Mouse (Mus musculus) spleen, adult 2 months (tissue): ENCODE results near the gene Prr36. TPM values are rescaled to one million over a fixed set of nuclear protein-coding genes. Genes with fewer than 3 reads are reported as not detected.

Experiments used
- DNase-seq, 2 experiments: peaks; one replicate each; pipeline versions ENCODE4 v3.0.0 to v3.0.0-alpha.2; 2012 to 2021; ENCODE audit warnings: low spot score in 2 of 2, low read depth in 1 of 2
- H3K27ac ChIP-seq: fragments of 200-500 bp; 2 replicates; pipeline ENCODE4 v1.5.1; 2012; ENCODE audit warnings: low read length, inconsistent platforms; ENCODE audit not compliant: insufficient read depth
- H3K27me3 ChIP-seq: fragments of 200-500 bp; 2 replicates; pipeline ENCODE4 v1.6.1; 2012; ENCODE audit warnings: mild to moderate bottlenecking, moderate library complexity, low read length, inconsistent platforms; ENCODE audit not compliant: control insufficient read depth, insufficient read depth
- H3K36me3 ChIP-seq: fragments of 200-500 bp; 2 replicates; pipeline ENCODE4 v1.6.1; 2012; ENCODE audit warnings: mild to moderate bottlenecking, low read length, inconsistent platforms; ENCODE audit not compliant: control insufficient read depth, insufficient read depth
- H3K4me1 ChIP-seq: fragments of 200-500 bp; 2 replicates; pipeline ENCODE4 v1.6.1; 2011; ENCODE audit warnings: inconsistent platforms; ENCODE audit not compliant: control insufficient read depth, insufficient read depth, insufficient read length
- H3K4me3 ChIP-seq: fragments of 200-500 bp; 2 replicates; pipeline ENCODE4 v1.5.1; 2011; ENCODE audit warnings: mild to moderate bottlenecking, inconsistent platforms; ENCODE audit not compliant: insufficient read depth, insufficient read length; ENCODE audit errors: extremely low read depth
- CTCF ChIP-seq: fragments of 200-500 bp; IDR thresholded peaks from 2 replicates; pipeline ENCODE4 v1.5.1; 2011; ENCODE audit warnings: mild to moderate bottlenecking, inconsistent platforms; ENCODE audit not compliant: insufficient read depth, insufficient read length, insufficient replicate concordance; ENCODE audit errors: extremely low read depth
- POLR2A ChIP-seq: fragments of 200-500 bp; IDR thresholded peaks from 2 replicates; pipeline ENCODE4 v1.6.1; 2011; ENCODE audit warnings: low read depth, low read length, inconsistent platforms
- WGBS: fragments of 180-500 bp; shearing (Covaris S2); methylation state at CpG from one replicate; pipeline ENCODE4 v1.1.7; 2018; 5-methylcytosine and 5-hydroxymethylcytosine counted together
- polyA plus RNA-seq: library from polyadenylated mRNA; depleted of rRNA; stranded (reverse); fragments of >200 nt; gene quantifications from 2 replicates; pipeline ENCODE4 v1.2.3, GENCODE M21; 2012

The Prr36 gene
- polyA plus RNA-seq, 1 experiment = 0.16 TPM

- no peak overlapping the region for H3K4me3 ChIP-seq
- no peak overlapping the region for H3K27ac ChIP-seq
- H3K4me1 ChIP-seq = no peaks in the 10 kb centered on the region
- no peaks in the 10 kb centered on the region for H3K27me3 ChIP-seq
- 78% methylated on average over 38 of the region's 38 CpGs for WGBS
- TF ChIP-seq POLR2A = no peak
- H3K36me3 ChIP-seq = peaks cover 2% of the 10 kb centered on the region; the same call in 1 of the 2 replicates
- no peak for DNase-seq
Measured at GRCm38 (mm10) chr8:4205246-4206123, 11.8 kb downstream of the Prr36 start.

DNA sequence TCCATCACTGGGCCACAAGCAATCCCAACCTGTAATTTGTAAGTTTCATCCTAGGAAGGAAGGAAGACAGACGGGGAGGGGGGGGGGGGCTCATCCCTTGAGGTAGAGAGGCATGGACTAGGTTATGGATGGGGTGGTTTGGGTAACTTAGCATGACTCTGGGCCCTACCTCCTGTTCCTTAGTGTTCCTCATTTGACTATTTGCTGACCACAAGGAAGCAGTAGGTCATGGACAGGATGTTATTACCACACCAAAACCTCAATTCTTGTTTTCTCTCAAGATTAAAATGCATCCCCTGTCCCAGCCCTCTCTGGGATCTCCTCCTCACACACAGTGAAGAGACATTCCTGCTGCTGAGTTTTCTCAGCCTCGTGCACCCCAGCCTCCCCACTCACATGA, 15.9 kb downstream of the Prr36 start:
- H3K27me3 ChIP-seq = no peaks in the 10 kb centered on the region
- no peak overlapping the region for H3K27ac ChIP-seq
- no peak overlapping the region for H3K4me3 ChIP-seq
- WGBS = 48% methylated on average over 2 of the region's 2 CpGs
- no peak for DNase-seq
- TF ChIP-seq CTCF (no peak), POLR2A (no peak)
- H3K4me1 ChIP-seq = no peaks in the 10 kb centered on the region
- H3K36me3 ChIP-seq = peaks cover 2% of the 10 kb centered on the region; the same call in 1 of the 2 replicates

DNA sequence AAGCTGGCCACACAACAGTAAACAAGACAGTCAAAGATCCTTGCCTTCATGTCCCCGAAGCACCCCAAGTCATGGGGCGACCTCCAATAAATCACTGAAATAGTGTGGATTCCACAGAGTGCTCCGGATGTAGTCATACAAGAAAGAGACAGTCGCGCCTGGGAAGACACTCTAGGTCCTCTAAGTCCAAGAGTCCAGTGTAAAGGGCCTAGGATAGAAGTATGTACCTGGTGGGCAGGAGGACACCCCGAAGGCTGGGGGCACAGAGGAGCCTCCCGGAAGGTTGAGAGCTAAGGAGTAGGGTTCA, 23.7 kb downstream of the Prr36 start:
- Histone ChIP-seq H3K4me1 (peaks cover 2% of the 10 kb centered on the region; the same call in 1 of the 2 replicates), H3K27me3 (no peaks in the 10 kb centered on the region), H3K4me3 (no peak overlapping the region), H3K36me3 (no peaks in the 10 kb centered on the region), H3K27ac (no peak overlapping the region)
- no peak for DNase-seq
- TF ChIP-seq CTCF (no peak), POLR2A (no peak)
- WGBS = 68% methylated on average over 7 of the region's 7 CpGs

DNA sequence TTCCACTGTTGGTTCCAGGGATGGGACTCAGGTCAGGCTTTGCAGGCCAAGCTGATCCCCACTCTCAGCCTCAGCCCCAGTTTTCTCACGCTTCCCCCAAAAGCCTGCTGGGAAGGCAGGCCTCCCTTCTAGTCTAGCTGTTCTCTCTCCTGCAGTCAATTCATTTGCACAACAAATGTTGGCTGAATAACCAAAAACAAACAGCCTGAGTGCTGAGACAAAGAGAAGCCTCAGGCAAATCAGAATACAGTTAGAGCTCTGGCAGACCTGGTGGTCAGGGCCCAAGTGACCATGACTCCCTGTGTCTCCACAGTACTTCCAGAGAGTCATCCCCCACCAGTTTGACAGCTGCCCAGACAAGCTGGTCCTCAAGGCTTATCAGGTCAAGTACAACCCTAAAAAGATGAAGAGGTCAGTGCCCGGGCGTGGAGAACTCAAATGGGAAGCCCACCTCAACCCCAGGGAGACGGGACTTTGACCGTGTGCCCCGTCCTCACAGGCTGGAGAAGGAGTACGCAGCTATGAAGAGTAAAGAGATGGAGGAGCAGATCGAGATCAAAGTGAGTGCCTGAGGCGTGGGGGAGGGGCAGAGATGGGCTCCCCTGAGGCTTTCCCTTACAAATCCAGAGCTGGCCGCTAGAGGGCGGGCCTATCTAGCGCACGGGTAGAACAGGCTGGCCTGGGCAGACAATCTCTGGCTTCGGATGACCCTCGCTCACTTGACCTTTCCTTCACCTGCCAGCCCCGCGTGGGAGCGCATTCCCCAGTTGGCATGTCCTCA, 24.3 kb downstream of the Prr36 start:
- WGBS = 21% methylated on average over 18 of the region's 18 CpGs
- TF ChIP-seq POLR2A = no peak
- TF ChIP-seq CTCF = peak; percentile 88
- H3K36me3 ChIP-seq = no peaks in the 10 kb centered on the region; the same call in 1 of the 2 replicates
- H3K4me3 ChIP-seq = no peak overlapping the region
- H3K4me1 ChIP-seq = peaks cover 2% of the 10 kb centered on the region; the same call in 1 of the 2 replicates
- no peaks in the 10 kb centered on the region for H3K27me3 ChIP-seq
- DNase-seq = peak; percentile 41 to 80
- H3K27ac ChIP-seq = no peak overlapping the region

GRCm38 (mm10) chr8:4192305-4192704, 25.0 kb downstream of the Prr36 start:
- TF ChIP-seq POLR2A (no peak), CTCF (no peak)
- Histone ChIP-seq H3K27me3 (no peaks in the 10 kb centered on the region), H3K4me1 (peaks cover 2% of the 10 kb centered on the region; the same call in 1 of the 2 replicates), H3K4me3 (no peak overlapping the region), H3K27ac (no peak overlapping the region), H3K36me3 (peaks cover 2% of the 10 kb centered on the region)
- no peak for DNase-seq
- 93% methylated on average over 5 of the region's 5 CpGs for WGBS

- no peaks in the 10 kb centered on the region for H3K27me3 ChIP-seq
- WGBS = 69% methylated on average over 3 of the region's 3 CpGs
- no peak overlapping the region for H3K4me3 ChIP-seq
- peaks cover 4% of the 10 kb centered on the region for H3K36me3 ChIP-seq
- DNase-seq = no peak
- no peak for TF ChIP-seq POLR2A
- no peak for TF ChIP-seq CTCF
- H3K4me1 ChIP-seq = peaks cover 2% of the 10 kb centered on the region; the same call in 1 of the 2 replicates
- no peak overlapping the region for H3K27ac ChIP-seq
Measured at GRCm38 (mm10) chr8:4189031-4189722, 28.1 kb downstream of the Prr36 start.
